Mouse (Mus musculus): ENCODE measurements around the gene Pde7b. TPM values are rescaled to one million over a fixed set of nuclear protein-coding genes. Genes with fewer than 3 reads are reported as not detected.

Pde7b gene
- total RNA-seq, 2 experiments from 2014 or later, result 20.3 to 23.3 TPM

GRCm38 (mm10) chr10:20381352-20381751, 343.5 kb downstream of the Pde7b start:
- DNase-seq (ENCODE audit: extremely low spot score in 1 of 2, low spot score in 1 of 2), result no peak

GRCm38 (mm10) chr10:20380798-20381197, 344.1 kb downstream of the Pde7b start:
- peak in 1 of 2 experiments; percentile 54 for DNase-seq (ENCODE audit: extremely low spot score in 1 of 2, low spot score in 1 of 2)

- DNase-seq (ENCODE audit: extremely low spot score in 1 of 2, low spot score in 1 of 2), result no peak
Measured at GRCm38 (mm10) chr10:20379071-20379735, 345.7 kb downstream of the Pde7b start.

- no peak for DNase-seq (ENCODE audit: extremely low spot score in 1 of 2, low spot score in 1 of 2)
Measured at GRCm38 (mm10) chr10:20377621-20378020, 347.3 kb downstream of the Pde7b start.

GRCm38 (mm10) chr10:20372046-20372445, 352.8 kb downstream of the Pde7b start:
- no peak for DNase-seq (ENCODE audit: extremely low spot score in 1 of 2, low spot score in 1 of 2)

- DNase-seq (ENCODE audit: extremely low spot score in 1 of 2, low spot score in 1 of 2), result no peak
Measured at GRCm38 (mm10) chr10:20362450-20363118, 362.3 kb downstream of the Pde7b start.

- DNase-seq (ENCODE audit: extremely low spot score in 1 of 2, low spot score in 1 of 2), result no peak
Measured at GRCm38 (mm10) chr10:20361542-20362449, 363.1 kb downstream of the Pde7b start.

GRCm38 (mm10) chr10:20348894-20349293, 376.0 kb downstream of the Pde7b start:
- DNase-seq (ENCODE audit: extremely low spot score in 1 of 2, low spot score in 1 of 2), result no peak

Other genes starting within 250 kb of the Pde7b start
- gene Ahi1, start 227.5 kb upstream of the Pde7b start, total RNA-seq (2021), result 100 to 1,000 TPM; 192 to 215 TPM